In genomic region chr8:71496481-71496880, GRCm38 (mm10) we compare ENCODE assay signal across 8 mouse cellular contexts. TPM values are rescaled to one million over a fixed set of nuclear protein-coding genes. Genes with fewer than 3 reads are reported as not detected.
DNase-seq lines count a peak whose midpoint lies in the region; ATAC-seq and TF ChIP-seq lines count a peak whose summit lies in the region.

No protein-coding gene starts in this region.

- H3K4me3 ChIP-seq in heart, embryonic 11.5 days (ENCODE audit: low read depth, low read length) = no peak overlapping the region
- H3K4me3 ChIP-seq in myocyte = no peak overlapping the region
- no peak overlapping the region for H3K4me3 ChIP-seq in midbrain, embryonic 15.5 days

- no peaks in the 10 kb centered on the region for H3K27me3 ChIP-seq in heart, embryonic 11.5 days (ENCODE audit: control insufficient read depth, insufficient read depth, low read length)
- H3K27me3 ChIP-seq in myocyte (ENCODE audit: control insufficient read depth, insufficient read depth, insufficient read length) = no peaks in the 10 kb centered on the region
- 0 out of 2 replicates have a peak, but pooled peaks cover 3% of the 10 kb centered on the region for H3K27me3 ChIP-seq in midbrain, embryonic 15.5 days (replicated peaks)

- H3K9me3 ChIP-seq in heart, embryonic 11.5 days (replicated peaks; ENCODE audit: control insufficient read depth, low read length) = no peaks in the 10 kb centered on the region
- no peaks in the 10 kb centered on the region for H3K9me3 ChIP-seq in midbrain, embryonic 15.5 days

- no peak overlapping the region for H3K4me2 ChIP-seq in heart, embryonic 11.5 days
- peak overlapping the region; percentile 62 for H3K4me2 ChIP-seq in myocyte (ENCODE audit: low read depth)
- no peak overlapping the region for H3K4me2 ChIP-seq in midbrain, embryonic 15.5 days

- no peaks in the 10 kb centered on the region for H3K79me2 ChIP-seq in myocyte (ENCODE audit: control insufficient read depth, insufficient read depth)

- 38% methylated on average over 11 of the region's 11 CpGs for WGBS in heart, embryonic 11.5 days (ENCODE audit: insufficient replicate concordance)
- 54% methylated on average over 11 of the region's 11 CpGs for WGBS in midbrain, embryonic 15.5 days

- peaks cover 15% of the 10 kb centered on the region for H3K36me3 ChIP-seq in heart, embryonic 11.5 days (ENCODE audit: control insufficient read depth, insufficient read depth, low read length)
- H3K36me3 ChIP-seq in myocyte (ENCODE audit: control insufficient read depth, insufficient read depth) = no peaks in the 10 kb centered on the region
- no peaks in the 10 kb centered on the region; the same call in 1 of the 2 replicates for H3K36me3 ChIP-seq in midbrain, embryonic 15.5 days (replicated peaks)

- peak overlapping the region; percentile 82 for H3K27ac ChIP-seq in heart, embryonic 11.5 days (ENCODE audit: low read depth, low read length)
- H3K27ac ChIP-seq in midbrain, embryonic 15.5 days = no peak overlapping the region

- H3ac ChIP-seq in myocyte (ENCODE audit: control insufficient read depth, insufficient read length) = no peak overlapping the region

- TF ChIP-seq POLR2A in myocyte (IDR thresholded peaks at IDR 0.05; ENCODE audit: insufficient read length, low read depth) = peak; percentile 35

- DNase-seq in urinary bladder, adult 18-20 months (ENCODE audit: low spot score in 2 of 2) = peak; percentile 33 to 43
- no peak for DNase-seq in urinary bladder, postnatal 10 days (ENCODE audit: low spot score)
- DNase-seq in cerebellum, postnatal 14 days = peak; percentile 72 to 76
- DNase-seq in kidney, postnatal 10 days = peak; percentile 98
- DNase-seq in frontal cortex, postnatal 25 days (ENCODE audit: low spot score in 2 of 2) = no peak

- peaks cover 36% of the 10 kb centered on the region for H3K4me1 ChIP-seq in heart, embryonic 11.5 days (ENCODE audit: control insufficient read depth, insufficient read depth, low read length)
- H3K4me1 ChIP-seq in midbrain, embryonic 15.5 days = no peaks in the 10 kb centered on the region

- peak; percentile 32 for ATAC-seq in heart, embryonic 11.5 days (replicated peaks; ENCODE audit: insufficient number of reproducible peaks, low FRiP score, low TSS enrichment)
- ATAC-seq in midbrain, embryonic 15.5 days (replicated peaks) = no peak

- no peak overlapping the region for H3K9ac ChIP-seq in heart, embryonic 11.5 days (ENCODE audit: low read depth, low read length)
- no peak overlapping the region for H3K9ac ChIP-seq in midbrain, embryonic 15.5 days

TF ChIP-seq in myocyte, 11 proteins besides CTCF, POLR2A, EP300 and RAD21:
- TF ChIP-seq POLR2AphosphoS2 (IDR thresholded peaks at IDR 0.05; ENCODE audit: insufficient read length, low read depth) (peak; percentile 52), USF1 (IDR thresholded peaks at IDR 0.05; ENCODE audit: low read depth) (no peak), MYOD1 (IDR thresholded peaks at IDR 0.05; ENCODE audit: control insufficient read depth in 1 of 3, insufficient read length in 2 of 3, low read depth in 2 of 3) (peak in 2 of 3 experiments; percentile 2 to 22), TCF3 (IDR thresholded peaks at IDR 0.05; ENCODE audit: insufficient read length, low read depth) (no peak)

RNA-seq across cellular contexts. Expression of gene Gtpbp3, which starts 8.6 kb away (rescaled TPM):
- polyA plus RNA-seq in heart, embryonic 11.5 days (2014; fragmentation: Nextera tagmentation; extraction: Ambion mirVana) = 4.8 and 5.3 TPM in 2 replicates
- polyA plus RNA-seq in myocyte (2012; fragmentation: generic; extraction: Trizol) = 17.5 TPM
- 12.0 and 13.9 TPM in 2 replicates for polyA plus RNA-seq in midbrain, embryonic 15.5 days (2015; fragmentation: Nextera tagmentation; extraction: Ambion mirVana)

RNA-seq across cellular contexts. Expression of gene Ano8, which starts 10.7 kb away (rescaled TPM):
- polyA plus RNA-seq in heart, embryonic 11.5 days (2014; fragmentation: Nextera tagmentation; extraction: Ambion mirVana) = 0.90 and 1.4 TPM in 2 replicates
- polyA plus RNA-seq in myocyte (2012; fragmentation: generic; extraction: Trizol) = 27.5 TPM
- 9.6 and 10.9 TPM in 2 replicates for polyA plus RNA-seq in midbrain, embryonic 15.5 days (2015; fragmentation: Nextera tagmentation; extraction: Ambion mirVana)

RNA-seq across cellular contexts. Expression of gene Plvap, which starts 15.1 kb away (rescaled TPM):
- 148 and 170 TPM in 2 replicates for polyA plus RNA-seq in heart, embryonic 11.5 days (2014; fragmentation: Nextera tagmentation; extraction: Ambion mirVana)
- 0.18 TPM for polyA plus RNA-seq in myocyte (2012; fragmentation: generic; extraction: Trizol)
- polyA plus RNA-seq in midbrain, embryonic 15.5 days (2015; fragmentation: Nextera tagmentation; extraction: Ambion mirVana) = 5.2 and 5.6 TPM in 2 replicates

RNA-seq across cellular contexts. Expression of gene Dda1, which starts 27.5 kb away (rescaled TPM):
- polyA plus RNA-seq in heart, embryonic 11.5 days (2014; fragmentation: Nextera tagmentation; extraction: Ambion mirVana) = 95.9 and 102 TPM in 2 replicates
- 117 TPM for polyA plus RNA-seq in myocyte (2012; fragmentation: generic; extraction: Trizol)
- polyA plus RNA-seq in midbrain, embryonic 15.5 days (2015; fragmentation: Nextera tagmentation; extraction: Ambion mirVana) = 240 and 242 TPM in 2 replicates

RNA-seq across cellular contexts. Expression of gene Ccdc194, which starts 29.0 kb away (rescaled TPM):
- 0.55 and 1.3 TPM in 2 replicates for polyA plus RNA-seq in heart, embryonic 11.5 days (2014; fragmentation: Nextera tagmentation; extraction: Ambion mirVana)
- 0.04 TPM for polyA plus RNA-seq in myocyte (2012; fragmentation: generic; extraction: Trizol)
- 0.09 and 0.15 TPM in 2 replicates for polyA plus RNA-seq in midbrain, embryonic 15.5 days (2015; fragmentation: Nextera tagmentation; extraction: Ambion mirVana)

Comparison
In these comparisons a context has a peak if more than half of its experiments do, and no peak if none do; other contexts are left out.
1. DNase-seq: peak in urinary bladder, adult 18-20 months (2 of 2), cerebellum, postnatal 14 days (2 of 2) and kidney, postnatal 10 days (single experiment); none in urinary bladder, postnatal 10 days (single experiment) and frontal cortex, postnatal 25 days (0 of 2).
2. RNA of gene Plvap, which starts 15.1 kb away (polyA plus RNA-seq): 148 to 170 TPM in heart, embryonic 11.5 days; 5.2 to 5.6 TPM in midbrain, embryonic 15.5 days and 0.18 TPM in myocyte (single experiment); every median in the first group is over 10 times any median in the second.